Mouse (Mus musculus): Measurements from ENCODE around the gene Pdzd3. TPM values are rescaled to one million over a fixed set of nuclear protein-coding genes. Genes with fewer than 3 reads are reported as not detected.

Gene Pdzd3
- polyA plus RNA-seq (2012) = not detected in 2 replicates

- TF ChIP-seq GATA1 (IDR thresholded peaks at IDR 0.05; ENCODE audit: low read length) = no peak
These were observed at the start of gene Pdzd3 for GRCm38 (mm10) chr9:44251314-44251713. TSS of gene Pdzd3 (minus strand) at chr9:44251471.

DNA sequence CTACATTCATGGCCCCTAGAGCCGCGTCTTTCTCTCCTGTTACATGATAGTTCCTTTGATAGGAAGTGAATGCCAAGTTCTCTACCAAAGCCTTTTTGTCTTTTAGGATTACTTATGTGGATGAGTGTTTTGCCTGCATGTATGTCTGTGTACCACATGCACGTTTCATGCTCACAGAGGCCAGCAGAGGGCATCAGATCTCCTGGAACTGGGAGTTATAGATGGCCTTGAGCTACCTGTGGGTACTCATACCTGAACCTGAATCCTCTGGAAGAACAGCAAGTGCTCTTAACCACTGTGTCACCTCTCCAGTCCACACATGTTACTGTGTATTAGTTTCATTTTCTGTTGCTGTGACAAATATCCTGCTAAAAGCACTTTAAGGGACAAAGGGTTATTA is 41.2 kb upstream of the Pdzd3 start:
- TF ChIP-seq GATA1 (IDR thresholded peaks at IDR 0.05; ENCODE audit: low read length) = no peak

DNA sequence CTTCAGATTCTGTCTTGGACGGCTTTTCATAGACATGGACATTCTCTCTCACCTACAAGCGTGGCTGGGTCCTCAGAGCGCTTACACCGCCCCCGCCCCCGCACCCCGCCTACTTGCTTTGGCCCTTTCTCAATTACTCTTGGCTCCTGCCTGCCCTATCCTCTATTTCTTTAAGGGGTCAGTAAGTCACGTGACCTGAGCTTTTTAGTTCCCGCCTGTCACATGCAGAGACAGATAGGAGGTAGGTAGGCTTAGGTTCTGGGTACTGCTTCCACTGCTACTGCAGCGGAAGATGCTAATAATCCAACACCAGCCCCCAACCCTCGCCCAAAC is 37.7 kb upstream of the Pdzd3 start:
- no peak for TF ChIP-seq GATA1 (IDR thresholded peaks at IDR 0.05; ENCODE audit: low read length)

DNA sequence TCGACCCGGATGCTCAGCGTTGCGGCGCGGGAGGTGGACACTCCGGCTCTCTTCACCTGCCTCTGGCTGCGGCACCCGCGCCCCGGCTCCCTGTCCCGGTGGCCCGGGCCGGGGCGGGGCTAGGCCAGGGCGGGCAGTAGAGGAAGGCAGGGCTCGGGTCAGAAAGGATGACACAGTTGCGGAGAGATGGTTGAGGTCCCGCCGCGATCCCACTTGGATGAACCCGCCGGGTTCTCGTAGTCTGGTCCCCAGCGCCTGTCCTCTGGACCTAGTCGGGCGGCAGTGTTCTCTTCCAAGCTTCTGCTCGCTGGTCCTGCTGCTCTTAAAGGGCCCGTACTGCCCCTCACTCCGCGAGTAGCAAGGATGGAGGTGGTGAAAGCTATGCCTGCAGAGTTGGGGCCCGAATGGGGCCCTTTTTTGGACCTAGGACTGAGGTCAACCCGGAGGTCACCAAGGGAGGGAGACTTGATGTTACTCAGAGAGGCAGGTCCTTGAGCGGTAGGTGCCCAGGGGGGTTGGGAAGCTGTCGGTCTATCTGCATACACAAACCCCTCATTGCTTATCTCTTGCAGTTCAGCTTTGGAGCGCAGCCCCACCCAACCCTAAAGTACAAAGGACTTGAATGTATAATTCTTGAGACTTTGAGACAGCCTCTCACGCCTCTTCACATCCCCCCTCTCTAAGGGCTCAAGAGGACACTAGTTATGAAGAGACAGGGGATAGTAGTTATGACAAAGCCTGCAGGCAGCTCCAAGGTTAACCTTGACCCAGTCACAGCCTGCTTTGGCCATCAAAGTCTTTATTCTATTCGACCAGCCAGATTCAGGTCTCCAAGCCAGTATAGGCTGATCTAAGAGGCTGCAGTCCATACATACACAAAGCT is 37.0 kb upstream of the Pdzd3 start, which contains the start of gene Abcg4:
Gene Abcg4 (minus strand): TSS at position 540 of the 883 bp plus-strand sequence.
- peak; percentile 20 for TF ChIP-seq GATA1 (IDR thresholded peaks at IDR 0.05; ENCODE audit: low read length)

- TF ChIP-seq GATA1 (IDR thresholded peaks at IDR 0.05; ENCODE audit: low read length) = no peak
These were observed 36.3 kb upstream of the Pdzd3 start for GRCm38 (mm10) chr9:44287401-44288075.

DNA sequence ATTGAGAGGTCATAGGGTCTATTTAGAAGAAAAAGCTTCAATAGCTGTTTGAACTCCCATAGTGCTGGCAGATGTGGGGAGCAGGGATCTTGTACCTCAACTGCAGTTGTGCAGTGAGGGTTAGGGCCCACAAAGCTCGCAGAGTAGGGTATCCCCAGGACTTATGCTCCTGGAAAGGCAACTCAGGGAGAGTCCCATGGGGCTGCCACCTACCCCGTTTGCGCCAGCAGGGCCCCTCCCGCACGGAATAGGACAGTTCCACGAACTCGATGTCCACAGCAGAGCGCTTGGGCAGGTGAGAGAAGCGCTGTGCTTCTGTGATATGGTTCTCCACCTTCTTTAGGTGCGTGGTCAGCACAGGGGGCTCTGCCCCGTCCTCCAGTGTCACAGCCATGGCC is 35.7 kb upstream of the Pdzd3 start:
- no peak for TF ChIP-seq GATA1 (IDR thresholded peaks at IDR 0.05; ENCODE audit: low read length)

GRCm38 (mm10) chr9:44286256-44286850 is 35.1 kb upstream of the Pdzd3 start:
- no peak for TF ChIP-seq GATA1 (IDR thresholded peaks at IDR 0.05; ENCODE audit: low read length)

DNA sequence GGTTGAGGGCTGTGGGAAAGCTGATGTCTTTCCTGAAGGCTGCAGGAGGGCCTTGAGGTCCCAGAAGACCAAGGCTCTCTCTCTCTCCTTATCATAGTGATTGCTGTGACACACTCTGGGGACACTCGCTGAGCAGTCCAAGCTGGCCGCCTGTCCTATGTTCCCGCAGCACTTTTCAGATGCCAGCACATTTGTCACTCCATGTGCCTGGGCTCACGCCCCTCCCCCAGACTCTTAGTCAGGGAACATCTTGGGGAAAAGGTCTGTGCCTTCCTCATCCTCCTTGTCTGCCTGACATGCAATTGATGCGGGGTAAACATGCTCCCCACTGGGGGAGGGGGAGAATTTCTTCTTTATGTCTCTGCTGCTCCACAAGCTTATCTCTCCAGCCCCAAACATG is 31.9 kb upstream of the Pdzd3 start:
- TF ChIP-seq GATA1 (IDR thresholded peaks at IDR 0.05; ENCODE audit: low read length) = no peak

DNA sequence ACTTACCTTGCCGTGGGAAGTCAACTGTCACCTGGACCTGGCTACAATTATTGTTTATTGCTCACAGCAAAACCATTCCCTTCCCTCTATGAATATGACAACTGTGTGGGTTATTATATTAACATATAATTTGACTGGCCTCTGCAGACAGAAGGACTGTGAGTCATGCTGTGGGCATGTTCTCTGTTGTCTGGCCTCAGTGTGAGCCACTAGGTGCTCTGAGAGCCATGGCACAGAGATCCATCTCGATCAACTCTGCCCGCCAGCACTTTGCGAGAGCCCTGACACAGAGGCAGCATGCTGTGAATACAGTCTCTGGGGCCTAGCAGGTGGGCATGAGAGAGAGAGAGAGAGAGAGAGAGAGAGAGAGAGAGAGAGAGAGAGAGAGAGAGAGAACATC is 18.7 kb upstream of the Pdzd3 start:
- TF ChIP-seq GATA1 (IDR thresholded peaks at IDR 0.05; ENCODE audit: low read length) = no peak

DNA sequence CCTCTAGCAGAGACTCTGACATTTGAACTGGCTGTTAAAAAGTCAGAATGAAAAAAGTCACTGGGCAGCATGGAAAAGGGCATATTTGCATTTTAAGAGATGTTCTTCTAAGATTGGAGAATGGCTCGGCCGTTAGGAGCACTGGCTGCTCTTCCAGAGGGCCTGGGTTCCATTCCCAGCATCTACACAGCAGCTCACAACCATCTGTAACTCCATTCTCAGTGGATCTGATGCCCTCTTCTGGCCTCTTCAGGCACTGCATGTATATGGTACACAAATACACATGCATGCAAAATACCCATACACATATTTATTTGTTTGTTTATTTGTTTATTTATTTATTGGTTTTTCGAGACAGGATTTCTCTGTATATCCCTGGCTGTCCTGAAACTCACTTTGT is 17.8 kb upstream of the Pdzd3 start:
- TF ChIP-seq GATA1 (IDR thresholded peaks at IDR 0.05; ENCODE audit: low read length) = no peak

- no peak for TF ChIP-seq GATA1 (IDR thresholded peaks at IDR 0.05; ENCODE audit: low read length)
These were observed 17.2 kb upstream of the Pdzd3 start, which contains the start of gene Nlrx1 for GRCm38 (mm10) chr9:44268432-44268831. TSS of gene Nlrx1 (minus strand) at chr9:44268599.

DNA sequence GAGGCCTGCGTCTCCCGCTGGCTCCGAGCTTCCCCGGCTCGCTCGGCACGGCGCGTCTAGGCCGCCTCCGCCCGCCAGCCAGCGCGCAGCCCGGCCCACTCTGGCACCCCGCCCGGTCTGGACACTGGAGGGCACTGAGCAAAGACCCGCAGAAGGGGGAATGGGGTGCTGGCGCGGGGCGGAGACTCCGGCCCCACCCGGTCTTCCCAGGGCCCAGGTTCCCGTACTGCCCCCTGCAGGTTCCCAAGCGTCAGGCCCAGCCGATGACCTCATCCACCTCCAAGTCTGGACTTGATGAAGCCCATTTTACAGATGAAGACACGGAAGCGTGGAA is 16.7 kb upstream of the Pdzd3 start:
- no peak for TF ChIP-seq GATA1 (IDR thresholded peaks at IDR 0.05; ENCODE audit: low read length)

DNA sequence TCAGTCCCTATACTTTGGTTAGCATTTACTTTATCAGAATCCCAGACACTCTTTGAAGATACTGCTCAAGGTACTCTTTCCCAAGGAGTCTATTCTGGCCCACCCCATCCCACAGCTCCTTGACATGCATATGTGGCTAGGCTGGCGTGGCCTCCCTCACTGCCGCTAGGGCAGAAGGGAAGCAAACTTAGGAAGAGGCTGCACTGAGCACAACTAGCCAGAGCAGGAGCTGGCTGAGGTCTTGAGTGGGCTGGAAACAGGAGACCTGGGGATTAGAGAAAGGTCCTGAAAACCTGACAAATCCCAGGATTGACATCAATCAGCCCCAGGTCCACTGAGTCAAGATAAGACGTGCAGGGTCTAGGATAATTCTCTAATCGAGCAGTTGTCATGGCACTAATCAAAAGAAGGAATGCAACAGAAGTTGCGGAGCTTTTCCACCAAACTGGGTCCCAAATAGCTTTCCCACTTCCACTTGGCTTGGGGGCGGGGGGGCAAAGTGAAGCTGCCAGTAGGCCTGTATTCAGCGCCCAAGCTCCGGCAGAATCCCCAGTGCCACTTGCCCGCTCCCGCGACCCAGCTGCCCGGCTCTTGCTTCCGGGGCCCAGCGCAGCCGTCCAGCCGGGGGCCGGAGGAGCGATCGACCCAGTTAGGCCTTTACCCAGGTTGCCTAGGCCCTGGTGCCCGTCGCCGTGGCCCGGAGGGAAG is 16.2 kb upstream of the Pdzd3 start:
- no peak for TF ChIP-seq GATA1 (IDR thresholded peaks at IDR 0.05; ENCODE audit: low read length)

DNA sequence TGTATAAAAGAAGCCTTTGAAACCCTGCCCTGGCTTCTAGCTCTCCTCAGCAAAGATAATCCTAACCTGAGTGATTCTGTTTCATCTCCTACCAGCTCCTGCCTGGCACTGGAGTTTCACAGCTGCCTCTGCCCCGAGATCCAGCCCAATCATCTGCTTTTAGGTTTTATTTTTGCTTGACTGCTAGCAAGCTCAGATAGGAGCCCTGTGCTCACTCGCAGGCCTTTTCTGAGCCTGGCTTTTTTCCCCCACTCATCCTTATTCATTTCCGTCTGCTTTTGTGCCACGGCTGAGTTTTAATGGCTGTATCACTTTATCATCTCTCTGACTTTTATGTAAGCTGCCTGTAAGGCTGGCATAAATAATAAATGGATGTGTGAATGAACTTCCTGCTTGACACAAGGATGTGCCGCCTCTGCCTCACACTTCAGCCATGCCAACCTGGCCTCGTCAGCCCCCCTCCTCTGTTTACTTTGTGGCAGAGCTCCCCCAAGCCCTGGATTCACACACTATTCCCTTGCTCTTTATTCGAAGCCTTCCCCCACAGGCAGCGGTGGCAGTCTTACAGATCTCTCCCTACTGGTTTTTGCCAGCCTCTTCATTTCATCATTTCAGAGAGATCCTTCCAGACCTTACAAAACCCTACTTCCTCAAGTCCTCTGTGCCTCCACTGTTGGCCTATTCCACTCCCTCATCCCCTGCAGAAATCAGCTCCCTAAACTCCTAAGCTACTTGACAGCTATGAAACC is 15.4 kb upstream of the Pdzd3 start:
- TF ChIP-seq GATA1 (IDR thresholded peaks at IDR 0.05; ENCODE audit: low read length) = no peak

DNA sequence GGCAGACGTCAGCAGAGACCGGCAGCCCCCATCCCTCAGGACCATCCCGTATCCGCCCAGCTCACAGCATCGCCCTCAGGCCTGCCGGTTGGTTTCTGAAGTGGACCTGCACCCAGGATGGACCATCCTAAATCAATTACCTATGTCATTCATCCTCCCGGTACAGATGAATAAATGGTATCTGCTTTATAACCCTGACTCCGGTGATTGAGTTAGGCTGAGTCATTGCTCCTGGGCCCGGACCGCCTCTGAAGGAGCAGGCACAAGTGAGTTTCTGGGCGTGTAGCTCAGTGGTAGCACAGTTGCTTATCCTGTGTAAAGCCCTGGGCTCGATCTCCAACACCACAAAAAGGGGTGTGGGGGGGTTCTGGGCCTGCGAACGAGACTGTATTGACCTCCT is 10.1 kb upstream of the Pdzd3 start:
- TF ChIP-seq GATA1 (IDR thresholded peaks at IDR 0.05; ENCODE audit: low read length) = no peak
